Mouse (Mus musculus) lung, adult 2 months (tissue): ENCODE data around the gene Atp12a.

Experiments used
- CTCF ChIP-seq: fragments of 200-500 bp; IDR thresholded peaks from 2 replicates; pipeline ENCODE4 v1.5.1; 2011; ENCODE audit warnings: mild to moderate bottlenecking, low read length, control low read depth; ENCODE audit not compliant: insufficient read depth
- POLR2A ChIP-seq: fragments of 200-500 bp; IDR thresholded peaks from 2 replicates; pipeline ENCODE4 v1.6.1; 2011; ENCODE audit warnings: low read depth, mild to moderate bottlenecking, control low read depth, low read length, borderline replicate concordance; ENCODE audit errors: extremely low read depth

DNA sequence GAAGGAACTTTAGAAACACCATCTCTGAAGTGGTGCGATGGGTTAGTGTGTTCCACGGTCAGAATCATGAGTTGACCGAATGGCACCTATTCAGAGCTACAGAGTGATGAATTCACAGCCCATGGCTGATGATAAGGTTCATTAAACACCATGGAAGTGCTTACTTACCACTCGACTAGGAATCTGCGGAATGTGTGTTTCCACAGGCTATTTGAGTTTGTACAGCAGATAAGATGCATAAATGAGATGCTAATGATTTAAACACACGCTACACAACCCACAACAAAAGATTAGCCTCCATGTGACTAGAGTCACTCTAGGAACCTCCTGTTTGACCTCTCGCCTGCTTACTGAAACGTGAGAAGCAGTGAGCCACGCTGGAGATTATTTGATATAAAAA lies 14.5 kb downstream of the Atp12a start:
- TF ChIP-seq CTCF (no peak), POLR2A (no peak)
